Mouse (Mus musculus) testis, adult 2 months (tissue): Measurements from ENCODE around the gene Gm853. TPM values are rescaled to one million over a fixed set of nuclear protein-coding genes. Genes with fewer than 3 reads are reported as not detected.

Source experiments
- H3K27ac ChIP-seq: fragments of 200-500 bp; 2 replicates; pipeline ENCODE4 v1.5.1; 2012; ENCODE audit warnings: low read depth, low read length; ENCODE audit not compliant: control insufficient read depth, insufficient read depth
- H3K27me3 ChIP-seq: fragments of 200-500 bp; 2 replicates; pipeline ENCODE4 v1.6.1; 2012; ENCODE audit warnings: mild to moderate bottlenecking, low read length, moderate library complexity; ENCODE audit not compliant: control insufficient read depth, insufficient read depth
- H3K36me3 ChIP-seq: fragments of 200-500 bp; 2 replicates; pipeline ENCODE4 v1.6.1; 2012; ENCODE audit warnings: mild to moderate bottlenecking, low read length; ENCODE audit not compliant: control insufficient read depth, insufficient read depth
- H3K4me1 ChIP-seq: fragments of 200-500 bp; 2 replicates; pipeline ENCODE4 v1.6.1; 2012; ENCODE audit warnings: low read length; ENCODE audit not compliant: control insufficient read depth, insufficient read depth
- H3K4me3 ChIP-seq: fragments of 200-500 bp; 2 replicates; pipeline ENCODE4 v1.5.1; 2012; ENCODE audit warnings: low read depth, mild to moderate bottlenecking, low read length, moderate library complexity, mixed read lengths; ENCODE audit not compliant: control insufficient read depth
- CTCF ChIP-seq: fragments of 200-500 bp; IDR thresholded peaks from 2 replicates; pipeline ENCODE4 v1.5.1; 2012; ENCODE audit warnings: low read depth, mild to moderate bottlenecking, inconsistent platforms, low read length, moderate library complexity; ENCODE audit not compliant: control insufficient read depth, insufficient read depth, insufficient replicate concordance
- POLR2A ChIP-seq: fragments of 200-500 bp; IDR thresholded peaks from 2 replicates; pipeline ENCODE4 v1.6.1; 2012; ENCODE audit warnings: low read depth, mild to moderate bottlenecking, inconsistent platforms, low read length, moderate library complexity; ENCODE audit not compliant: control insufficient read depth
- polyA plus RNA-seq: library from polyadenylated mRNA; depleted of rRNA; stranded (reverse); fragments of >200 nt; gene quantifications from 2 replicates; pipeline ENCODE4 v1.2.3, GENCODE M21; 2012

The Gm853 gene
- polyA plus RNA-seq, 1 experiment: not detected

DNA sequence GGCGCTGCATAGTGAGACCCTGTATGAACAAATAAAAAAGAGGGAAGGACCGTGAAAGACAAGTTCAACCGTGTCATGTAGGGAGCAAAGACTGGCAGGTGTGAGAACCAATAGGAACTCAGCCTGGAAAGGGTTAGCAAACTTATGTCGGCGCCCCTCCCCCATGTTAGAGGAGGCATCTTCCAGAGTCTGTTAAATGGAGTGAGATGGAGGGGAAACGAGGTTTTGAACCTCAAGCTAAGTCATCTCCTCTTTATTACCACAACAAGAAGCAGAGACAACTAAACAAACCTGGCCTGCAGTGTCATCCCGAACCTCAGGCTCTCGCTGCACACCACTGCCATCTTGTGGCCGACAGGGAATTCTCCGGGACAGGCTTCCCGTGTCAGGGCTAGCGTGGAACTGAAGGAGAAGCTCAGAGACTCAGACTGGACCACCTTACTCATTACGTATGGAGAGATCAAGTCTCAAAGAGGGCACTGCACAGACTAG is 33.3 kb downstream of the Gm853 start:
- Histone ChIP-seq H3K4me1 (no peaks in the 10 kb centered on the region; the same call in 1 of the 2 replicates), H3K36me3 (no peaks in the 10 kb centered on the region), H3K27ac (no peak overlapping the region), H3K27me3 (no peaks in the 10 kb centered on the region), H3K4me3 (peak overlapping the region; percentile 55)
- peak; percentile 94; the same call in 1 of the 2 replicates for TF ChIP-seq CTCF
- TF ChIP-seq POLR2A: no peak

DNA sequence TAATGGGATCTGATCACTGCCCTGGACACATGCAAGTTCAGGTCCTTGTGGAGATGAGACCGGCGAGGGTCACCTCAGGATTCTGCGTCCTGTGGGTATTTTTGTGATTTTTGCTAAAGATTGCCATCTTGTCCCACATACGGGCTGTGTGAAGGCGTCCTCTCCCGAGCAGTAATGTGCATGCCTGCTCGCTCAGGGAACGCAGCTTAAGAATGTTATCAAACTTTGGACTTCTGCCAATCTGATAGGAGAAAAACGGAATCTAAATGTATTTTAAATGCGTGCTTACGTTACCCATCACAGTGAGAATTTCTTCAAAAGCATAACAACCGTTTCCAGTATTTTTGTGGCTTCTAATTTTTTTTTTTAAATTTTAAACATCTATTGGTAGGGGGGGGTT is 35.3 kb downstream of the Gm853 start:
- TF ChIP-seq POLR2A (no peak), CTCF (no peak)
- Histone ChIP-seq H3K4me3 (no peak overlapping the region), H3K27ac (no peak overlapping the region), H3K36me3 (no peaks in the 10 kb centered on the region), H3K4me1 (no peaks in the 10 kb centered on the region; the same call in 1 of the 2 replicates), H3K27me3 (no peaks in the 10 kb centered on the region)

GRCm38 (mm10) chr4:130186450-130186849 is 35.8 kb downstream of the Gm853 start:
- TF ChIP-seq CTCF: no peak
- TF ChIP-seq POLR2A: no peak
- Histone ChIP-seq H3K27me3 (no peaks in the 10 kb centered on the region), H3K4me1 (no peaks in the 10 kb centered on the region; the same call in 1 of the 2 replicates), H3K36me3 (no peaks in the 10 kb centered on the region), H3K27ac (no peak overlapping the region), H3K4me3 (no peak overlapping the region)

DNA sequence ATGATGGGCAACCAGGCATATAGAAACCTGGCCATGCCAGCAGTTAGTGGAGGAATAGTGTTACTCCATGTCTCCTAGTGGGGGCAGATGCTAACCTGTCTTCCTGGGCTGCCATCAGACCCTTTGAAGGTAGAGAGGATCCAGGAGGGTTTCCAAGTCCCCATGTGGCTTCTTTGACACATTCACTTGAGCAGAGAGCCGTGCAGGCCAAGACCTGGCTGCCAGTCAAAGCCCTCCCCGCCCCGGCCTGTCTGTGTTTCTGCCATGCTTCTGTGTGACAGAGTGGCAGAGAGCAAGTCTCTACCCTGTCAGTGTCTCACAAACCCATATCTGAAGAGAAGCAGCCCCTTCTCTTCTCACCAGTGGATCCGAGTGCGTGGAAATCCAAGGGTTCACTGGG is 38.3 kb downstream of the Gm853 start:
- no peak for TF ChIP-seq POLR2A
- TF ChIP-seq CTCF: no peak

GRCm38 (mm10) chr4:130183023-130183422 is 39.2 kb downstream of the Gm853 start:
- Histone ChIP-seq H3K36me3 (no peaks in the 10 kb centered on the region), H3K4me1 (peaks cover 6% of the 10 kb centered on the region), H3K4me3 (no peak overlapping the region), H3K27me3 (no peaks in the 10 kb centered on the region), H3K27ac (no peak overlapping the region)
- TF ChIP-seq CTCF (no peak), POLR2A (no peak)

More for the DNA sequence above, 38.3 kb downstream of the Gm853 start:
- Histone ChIP-seq H3K4me1 (peaks cover 6% of the 10 kb centered on the region), H3K27me3 (no peaks in the 10 kb centered on the region), H3K27ac (no peak overlapping the region), H3K4me3 (no peak overlapping the region), H3K36me3 (no peaks in the 10 kb centered on the region)

GRCm38 (mm10) chr4:130181886-130182285 is 40.3 kb downstream of the Gm853 start:
- Histone ChIP-seq H3K4me1 (peaks cover 8% of the 10 kb centered on the region), H3K36me3 (no peaks in the 10 kb centered on the region), H3K27me3 (no peaks in the 10 kb centered on the region), H3K27ac (no peak overlapping the region), H3K4me3 (no peak overlapping the region)
- no peak for TF ChIP-seq CTCF
- no peak for TF ChIP-seq POLR2A

- no peak overlapping the region for H3K27ac ChIP-seq
- H3K36me3 ChIP-seq: no peaks in the 10 kb centered on the region
- H3K4me3 ChIP-seq: no peak overlapping the region
- H3K27me3 ChIP-seq: no peaks in the 10 kb centered on the region
- peaks cover 9% of the 10 kb centered on the region for H3K4me1 ChIP-seq
- TF ChIP-seq CTCF: no peak
Measured at GRCm38 (mm10) chr4:130180909-130181602, 41.1 kb downstream of the Gm853 start.

DNA sequence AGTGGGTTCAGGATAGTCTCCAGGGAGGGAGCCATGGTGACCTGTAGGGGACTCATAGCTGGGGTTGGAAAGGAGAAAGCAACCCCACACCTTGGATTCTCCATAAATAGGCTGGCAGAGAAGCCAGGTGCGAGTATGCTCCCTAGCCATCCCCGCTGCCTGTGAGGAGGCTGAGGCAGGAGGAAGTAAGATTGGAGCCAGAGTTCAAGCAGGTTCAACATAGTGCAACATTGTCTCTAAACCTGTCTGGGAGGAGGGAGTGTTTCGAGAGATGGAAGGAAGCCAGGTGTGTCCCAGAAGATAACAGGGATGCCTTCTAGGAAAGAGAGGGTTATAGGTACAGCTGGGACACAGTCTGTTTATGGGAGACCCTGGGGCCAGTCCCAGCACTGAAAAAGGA is 42.3 kb downstream of the Gm853 start:
- no peaks in the 10 kb centered on the region for H3K36me3 ChIP-seq
- TF ChIP-seq POLR2A: no peak
- TF ChIP-seq CTCF: no peak
- H3K4me3 ChIP-seq: no peak overlapping the region
- H3K4me1 ChIP-seq: peaks cover 15% of the 10 kb centered on the region
- no peak overlapping the region for H3K27ac ChIP-seq
- H3K27me3 ChIP-seq: no peaks in the 10 kb centered on the region
